Mouse (Mus musculus) kidney, embryonic 15.5 days (tissue): ENCODE results near the gene Cep128. TPM values are rescaled to one million over a fixed set of nuclear protein-coding genes. Genes with fewer than 3 reads are reported as not detected.

ENCODE experiments used
- ATAC-seq: fragments of 200-750 bp; cut with Nextera tagmentation; replicated peaks from 2 replicates; pipeline ENCODE4 v1.8.0; 2017; ENCODE audit warnings: moderate TSS enrichment; ENCODE audit not compliant: low FRiP score
- H3K27ac ChIP-seq: fragments of 300-500 bp; sonication (generic); 2 replicates; pipeline ENCODE4 v1.5.1; 2015; ENCODE audit warnings: mild to moderate bottlenecking, inconsistent platforms
- H3K27me3 ChIP-seq: fragments of 300-500 bp; sonication (generic); 2 replicates; pipeline ENCODE4 v1.6.1; 2015; ENCODE audit warnings: inconsistent platforms
- H3K36me3 ChIP-seq: fragments of 300-500 bp; sonication (generic); 2 replicates; pipeline ENCODE4 v1.6.1; 2015; ENCODE audit warnings: inconsistent platforms
- H3K4me1 ChIP-seq: fragments of 300-500 bp; sonication (generic); 2 replicates; pipeline ENCODE4 v1.6.1; 2015; ENCODE audit warnings: inconsistent platforms
- H3K4me2 ChIP-seq: fragments of 300-500 bp; sonication (generic); 2 replicates; pipeline ENCODE4 v1.6.1; 2015; ENCODE audit warnings: moderate library complexity, mild to moderate bottlenecking, inconsistent platforms
- H3K4me3 ChIP-seq: fragments of 300-500 bp; sonication (generic); replicated peaks from 2 replicates; pipeline ENCODE4 v1.5.1; 2015; ENCODE audit warnings: mild to moderate bottlenecking, inconsistent platforms
- H3K9ac ChIP-seq: fragments of 300-500 bp; sonication (generic); 2 replicates; pipeline ENCODE4 v1.6.1; 2015; ENCODE audit warnings: mild to moderate bottlenecking, inconsistent platforms
- H3K9me3 ChIP-seq: fragments of 300-500 bp; sonication (generic); replicated peaks from 2 replicates; pipeline ENCODE4 v1.6.1; 2016; ENCODE audit warnings: inconsistent platforms
- WGBS: fragments of 180-500 bp; shearing (Covaris S2); methylation state at CpG from one replicate; pipeline ENCODE4 v1.1.7; 2015; ENCODE audit warnings: mixed read lengths; 5-methylcytosine and 5-hydroxymethylcytosine counted together
- polyA plus RNA-seq: library from polyadenylated mRNA; unstranded; fragments of >200 nt; fragmentation: Nextera tagmentation; extraction: Ambion mirVana; gene quantifications from 2 replicates; pipeline ENCODE4 v1.2.1, GENCODE M21; 2015

The Cep128 gene
- polyA plus RNA-seq = 8.9 TPM in 2 replicates

DNA sequence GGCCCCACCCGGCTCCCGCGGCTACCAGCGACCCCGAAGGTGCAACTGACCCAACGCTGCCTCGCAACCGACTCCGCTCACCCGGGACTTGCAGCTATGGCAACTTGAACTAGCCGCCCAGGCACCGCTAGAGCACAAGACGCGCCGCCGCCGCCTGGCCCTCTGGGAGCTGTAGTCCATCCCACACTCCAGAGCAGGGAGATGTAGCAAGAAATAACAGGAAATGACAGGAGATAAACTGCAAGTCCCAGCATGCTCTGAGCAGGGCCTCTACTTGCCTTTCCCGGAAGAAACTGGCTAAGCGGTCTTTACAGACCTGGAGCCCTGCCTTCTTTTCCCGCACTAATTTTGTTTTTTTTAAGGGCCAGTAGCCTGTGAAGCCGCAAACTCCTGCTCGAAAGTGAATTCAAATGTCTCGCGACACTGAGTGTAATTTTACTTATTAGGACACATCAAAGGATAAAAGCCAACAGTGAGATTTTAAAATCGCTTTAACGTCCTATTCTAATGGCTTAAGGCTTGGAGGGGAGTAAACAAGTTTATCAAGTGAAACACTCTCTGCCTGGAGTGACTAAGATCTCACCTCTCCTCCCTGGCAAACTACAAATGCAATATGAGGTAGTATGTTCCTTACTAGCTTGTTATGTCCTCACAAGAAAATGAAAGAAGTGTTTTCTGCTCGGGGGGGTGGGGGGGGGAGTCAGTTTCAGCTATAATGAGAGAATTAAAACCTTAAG lies at the start of gene Cep128, which contains the start of gene Tshr:
Cep128 (minus strand) TSS at position 129 of the 737 bp plus-strand sequence.
Tshr (plus strand) TSS at position 283 of the 737 bp plus-strand sequence.
- WGBS = 1% methylated on average over 27 of the region's 27 CpGs
- H3K27ac ChIP-seq = no peak within 1 kb of the TSS
- H3K36me3 ChIP-seq = no peaks in the 10 kb centered on the region
- no peaks in the 10 kb centered on the region for H3K27me3 ChIP-seq
- no peaks in the 10 kb centered on the region for H3K9me3 ChIP-seq
- H3K9ac ChIP-seq = peak within 1 kb of the TSS; percentile 61
- peak; percentile 100 for ATAC-seq
- peaks cover 9% of the 10 kb centered on the region for H3K4me1 ChIP-seq
- H3K4me2 ChIP-seq = peak within 1 kb of the TSS; percentile 92
- peak within 1 kb of the TSS; percentile 78 for H3K4me3 ChIP-seq

DNA sequence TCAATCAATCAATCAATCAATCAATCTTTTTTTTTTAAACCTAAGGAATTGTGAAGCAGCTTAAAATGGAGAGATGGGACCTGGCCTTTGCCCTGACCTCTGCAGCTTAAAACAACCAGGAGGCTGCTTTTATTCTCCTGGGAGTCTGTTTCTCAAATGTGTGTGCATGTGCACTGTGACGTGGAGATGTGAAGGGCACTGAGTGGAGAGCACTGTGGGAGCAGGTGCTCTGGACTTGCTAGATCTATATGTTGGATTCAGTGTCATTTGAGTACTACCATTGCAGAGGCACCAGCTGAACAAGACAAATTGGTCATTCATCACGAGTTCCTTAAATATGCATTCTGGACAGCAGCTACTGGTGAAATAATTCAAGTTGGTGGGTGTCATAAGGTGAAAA lies 42.9 kb upstream of the Cep128 start:
- no peaks in the 10 kb centered on the region for H3K27me3 ChIP-seq
- H3K4me1 ChIP-seq = 0 out of 2 replicates have a peak, but pooled peaks cover 4% of the 10 kb centered on the region
- H3K9ac ChIP-seq = no peak overlapping the region
- no peak overlapping the region for H3K4me3 ChIP-seq
- H3K36me3 ChIP-seq = no peaks in the 10 kb centered on the region
- no peaks in the 10 kb centered on the region for H3K9me3 ChIP-seq
- ATAC-seq = no peak
- H3K4me2 ChIP-seq = no peak overlapping the region
- no peak overlapping the region for H3K27ac ChIP-seq
- WGBS = 62% methylated on average over 2 of the region's 2 CpGs

DNA sequence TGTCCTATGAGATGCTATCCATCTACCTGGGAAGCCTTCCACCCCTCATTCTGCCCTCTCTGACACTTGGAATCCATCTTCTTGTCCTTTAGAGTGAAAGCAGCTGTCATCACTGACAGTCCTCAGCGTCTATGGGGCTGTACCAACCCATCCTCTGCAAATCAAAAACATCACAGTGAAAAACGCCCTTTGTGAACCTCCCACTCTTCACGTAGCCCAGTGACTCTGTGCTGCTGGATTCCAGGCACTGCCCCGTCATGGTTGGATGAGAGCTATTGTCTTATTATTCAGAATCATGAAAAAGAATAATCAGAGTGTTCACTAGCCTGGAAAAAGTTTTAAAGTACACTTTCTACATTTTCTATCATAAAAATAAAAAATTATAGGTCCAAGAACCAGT lies 42.3 kb upstream of the Cep128 start:
- H3K36me3 ChIP-seq = no peaks in the 10 kb centered on the region
- no peak overlapping the region for H3K4me2 ChIP-seq
- H3K9me3 ChIP-seq = no peaks in the 10 kb centered on the region
- ATAC-seq = peak; percentile 40; the same call in 1 of the 2 replicates
- no peak overlapping the region for H3K4me3 ChIP-seq
- no peak overlapping the region for H3K9ac ChIP-seq
- H3K27me3 ChIP-seq = no peaks in the 10 kb centered on the region
- no peak overlapping the region for H3K27ac ChIP-seq
- 0 out of 2 replicates have a peak, but pooled peaks cover 4% of the 10 kb centered on the region for H3K4me1 ChIP-seq
- 31% methylated on average over 4 of the region's 4 CpGs for WGBS

DNA sequence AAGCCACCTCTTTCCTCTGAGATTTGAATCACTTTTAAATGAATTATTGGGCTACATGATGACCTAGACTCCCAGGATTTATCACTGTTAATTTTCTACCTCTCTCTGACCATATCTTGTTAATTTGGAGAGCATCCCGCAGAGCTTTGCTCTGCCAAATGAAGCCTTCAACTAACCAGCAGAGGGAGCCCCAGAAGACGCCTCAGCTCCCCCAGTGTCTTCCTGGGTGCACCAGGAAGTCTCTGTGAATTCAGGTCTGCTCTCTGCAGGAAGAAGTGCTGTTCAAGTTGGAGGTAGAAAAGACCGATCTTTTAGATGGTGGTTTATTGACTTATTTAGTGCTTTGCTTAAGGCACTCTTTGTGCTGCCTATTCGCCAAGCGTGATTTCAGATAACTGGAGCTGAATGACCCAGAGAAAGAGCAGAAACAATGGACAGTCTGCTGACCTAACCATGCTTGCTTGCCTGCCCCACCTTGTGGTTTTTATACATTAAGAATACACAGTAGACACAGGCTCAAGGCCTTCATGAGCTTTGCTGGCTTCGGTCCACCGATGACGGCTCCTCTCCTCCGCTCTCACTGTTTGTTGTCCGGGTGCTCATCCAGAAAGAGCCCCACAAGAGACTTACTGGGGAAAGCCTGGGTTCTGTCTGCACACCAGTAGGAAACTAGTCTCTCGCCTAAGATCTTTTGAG lies 39.1 kb upstream of the Cep128 start:
- Histone ChIP-seq H3K9ac (no peak overlapping the region), H3K27ac (no peak overlapping the region), H3K4me3 (no peak overlapping the region), H3K36me3 (no peaks in the 10 kb centered on the region), H3K9me3 (no peaks in the 10 kb centered on the region), H3K4me2 (peak overlapping the region; percentile 15; the same call in 1 of the 2 replicates), H3K4me1 (0 out of 2 replicates have a peak, but pooled peaks cover 4% of the 10 kb centered on the region), H3K27me3 (no peaks in the 10 kb centered on the region)
- ATAC-seq = peak; percentile 83
- WGBS = 55% methylated on average over 11 of the region's 11 CpGs

DNA sequence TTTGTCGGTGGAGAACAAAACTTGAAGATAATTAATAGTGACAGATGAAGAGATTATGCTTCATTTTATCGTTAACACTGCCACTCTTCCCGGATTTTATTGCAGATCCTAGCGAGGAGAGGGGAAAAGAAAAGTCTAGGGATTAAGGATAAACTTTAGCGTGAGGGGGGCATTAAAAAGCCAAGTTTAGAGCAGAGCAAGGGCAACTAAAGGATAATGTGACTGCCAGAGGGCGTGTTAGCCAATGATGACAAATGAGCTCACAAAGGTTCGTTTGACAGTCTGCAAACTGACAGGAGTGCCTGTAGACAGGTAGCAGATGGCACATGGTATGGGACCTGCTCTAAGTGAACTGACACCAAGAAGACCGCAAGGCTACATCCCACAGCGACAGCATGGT lies 37.1 kb upstream of the Cep128 start:
- H3K9me3 ChIP-seq = no peaks in the 10 kb centered on the region
- 0 out of 2 replicates have a peak, but pooled peaks cover 4% of the 10 kb centered on the region for H3K4me1 ChIP-seq
- H3K4me2 ChIP-seq = no peak overlapping the region
- no peak overlapping the region for H3K9ac ChIP-seq
- no peak for ATAC-seq
- no peaks in the 10 kb centered on the region for H3K36me3 ChIP-seq
- 38% methylated on average over 9 of the region's 9 CpGs for WGBS
- H3K27me3 ChIP-seq = no peaks in the 10 kb centered on the region
- H3K4me3 ChIP-seq = no peak overlapping the region
- no peak overlapping the region for H3K27ac ChIP-seq

DNA sequence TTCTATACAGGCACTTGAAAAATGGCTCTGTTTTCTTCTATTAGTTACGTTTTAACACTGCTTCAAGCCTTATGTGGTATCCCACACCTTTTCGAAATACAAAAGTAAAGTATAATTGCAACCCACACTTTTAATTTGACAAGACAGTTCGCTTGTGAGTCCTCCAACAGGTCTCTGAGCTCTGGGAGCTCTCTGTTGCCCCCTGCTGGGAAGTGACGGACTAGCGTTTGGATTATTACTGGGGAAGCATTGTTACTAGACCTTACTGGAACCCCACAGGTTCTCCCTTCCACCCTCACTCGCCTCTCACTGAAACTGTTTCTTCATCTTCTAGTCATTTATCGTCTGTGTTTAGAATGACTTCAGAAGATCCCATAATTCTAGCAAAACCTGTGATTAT lies 34.6 kb upstream of the Cep128 start:
- no peak overlapping the region for H3K9ac ChIP-seq
- no peak overlapping the region for H3K4me3 ChIP-seq
- H3K27me3 ChIP-seq = no peaks in the 10 kb centered on the region
- H3K9me3 ChIP-seq = no peaks in the 10 kb centered on the region
- H3K27ac ChIP-seq = no peak overlapping the region
- H3K4me2 ChIP-seq = no peak overlapping the region
- peaks cover 4% of the 10 kb centered on the region; the same call in 1 of the 2 replicates for H3K4me1 ChIP-seq
- 54% methylated on average over 7 of the region's 7 CpGs for WGBS
- H3K36me3 ChIP-seq = no peaks in the 10 kb centered on the region
- no peak for ATAC-seq

DNA sequence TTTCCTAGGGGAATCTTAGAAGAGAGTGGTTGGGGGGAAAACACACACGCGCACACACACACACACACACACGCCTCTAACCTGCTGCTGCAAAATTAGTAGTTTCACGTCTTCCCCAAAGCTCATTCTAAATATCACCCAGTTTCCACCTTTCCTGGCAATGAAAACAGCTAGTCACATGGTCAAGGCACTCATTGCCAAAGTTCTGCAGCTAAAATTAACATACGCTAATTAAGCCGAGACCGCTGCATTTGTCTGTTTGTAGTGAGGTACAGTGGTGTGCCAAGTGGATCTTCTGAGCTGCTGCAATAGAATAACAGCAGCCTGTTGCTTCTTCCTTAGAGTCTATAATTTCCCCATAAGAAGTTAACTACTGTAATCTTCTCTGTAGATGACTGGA lies 32.6 kb upstream of the Cep128 start:
- peaks cover 17% of the 10 kb centered on the region for H3K4me1 ChIP-seq
- no peaks in the 10 kb centered on the region for H3K27me3 ChIP-seq
- H3K4me2 ChIP-seq = no peak overlapping the region
- 95% methylated on average over 7 of the region's 7 CpGs for WGBS
- H3K9ac ChIP-seq = no peak overlapping the region
- no peak overlapping the region for H3K4me3 ChIP-seq
- no peak overlapping the region for H3K27ac ChIP-seq
- no peak for ATAC-seq
- H3K36me3 ChIP-seq = no peaks in the 10 kb centered on the region
- no peaks in the 10 kb centered on the region for H3K9me3 ChIP-seq

DNA sequence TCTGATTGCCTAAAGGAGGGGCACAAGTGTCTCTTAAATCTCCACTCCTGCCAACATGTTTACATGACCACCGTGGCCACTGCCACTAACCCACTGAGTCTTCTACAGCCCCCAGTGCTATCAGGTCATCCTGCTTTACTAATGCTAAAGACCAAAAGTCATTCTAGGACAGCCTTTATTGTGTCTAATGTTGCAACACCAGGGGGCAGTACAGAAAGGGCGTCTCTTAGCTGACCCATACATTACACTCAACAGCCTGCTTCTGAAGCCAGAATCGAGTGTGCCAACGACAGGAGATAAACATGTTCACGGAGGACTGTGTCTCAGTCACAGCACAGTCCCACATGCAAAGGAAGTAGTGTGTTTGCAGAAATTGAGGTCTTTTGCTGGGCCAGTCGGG lies 30.9 kb upstream of the Cep128 start:
- ATAC-seq = no peak
- Histone ChIP-seq H3K9me3 (no peaks in the 10 kb centered on the region), H3K36me3 (no peaks in the 10 kb centered on the region), H3K4me3 (no peak overlapping the region), H3K27me3 (no peaks in the 10 kb centered on the region), H3K4me1 (peaks cover 17% of the 10 kb centered on the region), H3K4me2 (no peak overlapping the region), H3K9ac (no peak overlapping the region), H3K27ac (no peak overlapping the region)
- WGBS = 66% methylated on average over 6 of the region's 6 CpGs

DNA sequence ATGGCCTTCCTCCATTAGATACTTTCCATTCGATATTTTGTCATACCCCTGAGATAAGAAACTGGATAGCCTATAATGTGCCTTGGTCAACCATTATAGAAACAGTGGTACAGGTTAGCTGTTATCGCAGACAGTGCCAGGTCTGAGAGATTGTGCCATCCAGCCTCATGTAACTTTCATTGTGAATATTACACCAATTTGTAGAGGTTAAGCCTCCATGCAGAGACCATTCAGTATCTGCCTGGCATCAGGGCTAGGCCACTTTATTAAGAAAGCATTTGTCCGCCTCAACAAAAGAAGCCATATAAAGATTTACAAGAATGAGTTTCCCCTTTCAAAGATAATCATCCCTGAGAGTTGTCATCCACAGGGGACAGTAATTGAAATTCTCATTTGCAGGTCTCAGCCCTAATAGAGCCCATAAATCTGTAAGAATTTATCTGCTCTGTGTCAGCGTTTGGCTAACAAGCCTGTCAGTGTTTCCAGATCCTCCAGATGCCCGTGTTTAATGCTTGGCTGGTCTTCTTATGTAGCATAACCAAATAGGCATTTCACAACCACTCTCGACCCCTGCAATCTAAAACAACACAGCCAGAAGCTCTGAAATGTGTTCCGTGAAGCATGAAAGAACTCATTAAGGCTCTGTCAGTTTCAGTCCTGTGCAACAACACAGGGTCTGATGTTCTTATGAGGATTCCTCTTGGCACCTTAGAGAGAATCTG lies 28.4 kb upstream of the Cep128 start:
- Histone ChIP-seq H3K9me3 (no peaks in the 10 kb centered on the region), H3K9ac (no peak overlapping the region), H3K36me3 (no peaks in the 10 kb centered on the region), H3K27me3 (no peaks in the 10 kb centered on the region), H3K27ac (peak overlapping the region; percentile 56; the same call in 1 of the 2 replicates), H3K4me1 (peaks cover 17% of the 10 kb centered on the region), H3K4me3 (no peak overlapping the region), H3K4me2 (0 out of 2 replicates have a peak overlapping the region, but pooled peaks have one; percentile 14)
- WGBS = 29% methylated on average over 7 of the region's 7 CpGs
- peak; percentile 89 for ATAC-seq

DNA sequence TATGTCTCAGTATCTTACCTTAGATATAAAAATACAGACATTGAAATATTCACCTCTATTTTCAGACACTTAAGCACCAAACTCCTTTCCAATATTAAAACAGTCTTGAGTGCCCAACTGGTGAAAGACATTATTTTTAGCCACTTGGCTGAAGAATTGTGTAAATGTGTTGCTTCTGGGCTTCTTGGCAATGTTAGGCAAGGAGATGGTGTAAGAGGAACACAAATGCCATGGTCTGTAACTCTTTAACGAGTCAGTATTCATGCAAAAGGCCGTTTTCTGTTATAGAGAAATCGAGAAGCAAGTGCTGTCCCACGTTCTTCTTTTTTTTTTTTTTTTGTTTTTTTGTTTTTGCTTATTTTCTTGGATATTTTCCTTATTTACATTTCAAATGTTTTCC lies 26.1 kb upstream of the Cep128 start:
- Histone ChIP-seq H3K9ac (no peak overlapping the region), H3K4me3 (no peak overlapping the region), H3K36me3 (no peaks in the 10 kb centered on the region), H3K27ac (no peak overlapping the region), H3K4me1 (peaks cover 22% of the 10 kb centered on the region), H3K4me2 (no peak overlapping the region), H3K27me3 (no peaks in the 10 kb centered on the region), H3K9me3 (no peaks in the 10 kb centered on the region)
- 86% methylated on average over 4 of the region's 4 CpGs for WGBS
- ATAC-seq = no peak

DNA sequence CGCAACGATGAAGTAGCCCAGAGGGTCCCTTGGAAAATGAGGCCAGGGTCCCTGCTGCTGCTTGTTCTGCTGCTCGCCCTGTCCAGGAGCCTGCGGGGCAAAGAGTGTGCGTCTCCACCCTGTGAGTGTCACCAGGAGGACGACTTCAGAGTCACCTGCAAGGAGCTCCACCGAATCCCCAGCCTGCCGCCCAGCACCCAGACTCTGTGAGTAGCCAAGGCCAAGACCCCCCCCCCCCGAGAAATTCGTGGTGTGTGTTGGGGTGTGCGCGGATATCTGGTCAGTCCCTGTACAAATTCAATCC lies 16.8 kb upstream of the Cep128 start:
- H3K4me3 ChIP-seq = peak overlapping the region; percentile 54
- no peaks in the 10 kb centered on the region for H3K36me3 ChIP-seq
- H3K9me3 ChIP-seq = no peaks in the 10 kb centered on the region
- ATAC-seq = peak; percentile 55
- H3K9ac ChIP-seq = peak overlapping the region; percentile 36; the same call in 1 of the 2 replicates
- 4% methylated on average over 12 of the region's 12 CpGs for WGBS
- H3K4me1 ChIP-seq = peaks cover 8% of the 10 kb centered on the region
- H3K4me2 ChIP-seq = peak overlapping the region; percentile 91
- H3K27me3 ChIP-seq = peaks cover 44% of the 10 kb centered on the region
- no peak overlapping the region for H3K27ac ChIP-seq
